Mouse (Mus musculus): ENCODE measurements around the gene Gm39566.

GRCm38 (mm10) chr11:69789431-69789830 is 25.7 kb downstream of the Gm39566 start:
- TF ChIP-seq POLR2A (IDR thresholded peaks at IDR 0.05; ENCODE audit: insufficient read length, low read depth) = no peak
- no peak for TF ChIP-seq MAX (IDR thresholded peaks at IDR 0.05; ENCODE audit: low read depth)
- no peak for TF ChIP-seq MYOD1 (IDR thresholded peaks at IDR 0.05; ENCODE audit: control insufficient read depth in 1 of 3, insufficient read length in 2 of 3, low read depth in 2 of 3)
- no peak for TF ChIP-seq E2F4 (IDR thresholded peaks at IDR 0.05; ENCODE audit: insufficient read depth)
- no peak for TF ChIP-seq REST (IDR thresholded peaks at IDR 0.05; ENCODE audit: insufficient read depth, insufficient read length)
- TF ChIP-seq POLR2AphosphoS2 (IDR thresholded peaks at IDR 0.05; ENCODE audit: insufficient read length, low read depth) = no peak
- no peak for TF ChIP-seq USF1 (IDR thresholded peaks at IDR 0.05; ENCODE audit: low read depth)
- no peak for TF ChIP-seq MYOG (IDR thresholded peaks at IDR 0.05; ENCODE audit: control insufficient read depth in 1 of 3, insufficient read depth in 1 of 3, insufficient read length in 2 of 3, low read depth in 2 of 3)
- no peak for TF ChIP-seq TCF12 (IDR thresholded peaks at IDR 0.05; ENCODE audit: insufficient read depth, poor library complexity, severe bottlenecking)
- TF ChIP-seq CEBPB (IDR thresholded peaks at IDR 0.05; ENCODE audit: insufficient read depth, poor library complexity, severe bottlenecking) = no peak
- no peak for TF ChIP-seq SRF (IDR thresholded peaks at IDR 0.05; ENCODE audit: control insufficient read depth, insufficient read length, low read depth)
- no peak for TF ChIP-seq TCF3 (IDR thresholded peaks at IDR 0.05; ENCODE audit: insufficient read length, low read depth)
